Mouse (Mus musculus): Measurements from ENCODE around the gene Mapkbp1. TPM values are rescaled to one million over a fixed set of nuclear protein-coding genes. Genes with fewer than 3 reads are reported as not detected.

The Mapkbp1 gene
- polyA plus RNA-seq, 2 experiments: 0.15 to 1.1 TPM

DNA sequence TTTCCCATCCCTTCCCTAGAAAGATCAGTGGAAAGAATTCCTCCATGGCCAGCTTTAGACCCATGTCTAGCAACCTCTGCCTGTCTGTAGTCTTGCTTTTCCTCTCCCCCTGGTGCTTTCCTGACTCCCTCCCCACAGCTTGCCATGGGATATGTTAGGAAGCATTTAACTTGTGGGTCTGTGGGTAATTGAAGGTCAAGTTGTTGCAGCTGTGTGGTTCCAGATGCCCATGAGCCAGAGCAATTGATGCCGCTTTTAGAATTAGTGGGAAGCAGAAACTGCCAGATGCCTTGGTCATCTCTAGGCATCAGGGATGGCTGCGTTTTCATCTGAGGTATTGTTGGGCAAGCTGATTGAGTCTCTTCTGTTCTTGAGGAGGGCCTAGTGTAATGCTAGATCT is 9.1 kb downstream of the Mapkbp1 start:
- no peak overlapping the region for H3K27ac ChIP-seq
- 66% methylated on average over 2 of the region's 2 CpGs for WGBS (ENCODE audit: insufficient replicate concordance)
- ATAC-seq (ENCODE audit: insufficient read depth) (no peak), DNase-seq (ENCODE audit: low read depth in 3 of 3, low spot score in 3 of 3) (no peak)
- no peaks in the 10 kb centered on the region; a peak in 1 of 4 replicates for H3K4me1 ChIP-seq (replicated peaks; ENCODE audit: control insufficient read depth in 2 of 2, insufficient read depth in 2 of 2, low read length in 1 of 2)
- no peak for TF ChIP-seq EP300 (IDR thresholded peaks at IDR 0.05; ENCODE audit: low read depth)
- no peak for TF ChIP-seq CTCF (IDR thresholded peaks at IDR 0.05; ENCODE audit: low read depth)
- H3K9me3 ChIP-seq (ENCODE audit: control insufficient read depth, low read length): no peaks in the 10 kb centered on the region
- H3K36me3 ChIP-seq (replicated peaks; ENCODE audit: control insufficient read depth, insufficient read depth, low read depth): no peaks in the 10 kb centered on the region
- H3K27me3 ChIP-seq (ENCODE audit: control insufficient read depth, insufficient read depth, low read length): no peaks in the 10 kb centered on the region
- H3K4me2 ChIP-seq (ENCODE audit: low read depth): no peak overlapping the region
- H3K4me3 ChIP-seq (ENCODE audit: insufficient read depth in 1 of 2, low read depth in 2 of 2, low read length in 2 of 2): no peak overlapping the region
- H3K9ac ChIP-seq (replicated peaks): no peak overlapping the region

GRCm38 (mm10) chr2:119985871-119986270 is 13.4 kb downstream of the Mapkbp1 start:
- WGBS (ENCODE audit: insufficient replicate concordance): 63% methylated on average over 8 of the region's 8 CpGs
- TF ChIP-seq CTCF (IDR thresholded peaks at IDR 0.05; ENCODE audit: low read depth) (no peak), EP300 (IDR thresholded peaks at IDR 0.05; ENCODE audit: low read depth) (no peak)

DNA sequence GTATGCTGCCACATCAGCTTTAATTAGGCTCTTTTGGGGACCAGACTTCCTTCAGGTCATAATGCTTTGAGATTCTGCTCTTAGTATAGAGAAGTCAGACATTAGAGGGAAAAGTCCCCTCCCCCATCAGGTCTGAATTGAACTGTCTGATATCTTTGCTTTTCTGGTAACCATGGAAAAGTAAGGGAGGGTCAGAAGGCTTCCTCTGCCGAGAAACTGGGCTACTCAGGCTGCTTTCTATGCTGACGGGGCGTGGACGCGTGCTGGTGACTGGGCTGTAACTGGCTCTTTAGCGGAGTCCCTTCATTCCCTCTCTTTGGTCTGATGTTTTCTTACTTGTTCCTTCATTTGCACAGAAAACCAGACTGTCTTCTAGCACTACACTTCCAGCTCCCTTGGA is 13.9 kb downstream of the Mapkbp1 start:
- TF ChIP-seq CTCF (IDR thresholded peaks at IDR 0.05; ENCODE audit: low read depth) (no peak), EP300 (IDR thresholded peaks at IDR 0.05; ENCODE audit: low read depth) (no peak)
- Histone ChIP-seq H3K9ac (replicated peaks) (no peak overlapping the region), H3K27ac (no peak overlapping the region), H3K4me3 (ENCODE audit: insufficient read depth in 1 of 2, low read depth in 2 of 2, low read length in 2 of 2) (no peak overlapping the region), H3K4me1 (replicated peaks; ENCODE audit: control insufficient read depth in 2 of 2, insufficient read depth in 2 of 2, low read length in 1 of 2) (no peaks in the 10 kb centered on the region; a peak in 1 of 4 replicates), H3K27me3 (ENCODE audit: control insufficient read depth, insufficient read depth, low read length) (no peaks in the 10 kb centered on the region), H3K9me3 (ENCODE audit: control insufficient read depth, low read length) (no peaks in the 10 kb centered on the region), H3K4me2 (ENCODE audit: low read depth) (no peak overlapping the region), H3K36me3 (replicated peaks; ENCODE audit: control insufficient read depth, insufficient read depth, low read depth) (no peaks in the 10 kb centered on the region)
- DNase-seq (ENCODE audit: low read depth in 3 of 3, low spot score in 3 of 3) (no peak), ATAC-seq (ENCODE audit: insufficient read depth) (no peak)
- WGBS (ENCODE audit: insufficient replicate concordance): 70% methylated on average over 6 of the region's 6 CpGs

More at GRCm38 (mm10) chr2:119985871-119986270, 13.4 kb downstream of the Mapkbp1 start:
- DNase-seq (ENCODE audit: low read depth in 3 of 3, low spot score in 3 of 3) (no peak), ATAC-seq (ENCODE audit: insufficient read depth) (no peak)
- Histone ChIP-seq H3K27me3 (ENCODE audit: control insufficient read depth, insufficient read depth, low read length) (no peaks in the 10 kb centered on the region), H3K36me3 (replicated peaks; ENCODE audit: control insufficient read depth, insufficient read depth, low read depth) (no peaks in the 10 kb centered on the region), H3K27ac (no peak overlapping the region), H3K4me2 (ENCODE audit: low read depth) (no peak overlapping the region), H3K9me3 (ENCODE audit: control insufficient read depth, low read length) (no peaks in the 10 kb centered on the region), H3K9ac (replicated peaks) (no peak overlapping the region), H3K4me1 (replicated peaks; ENCODE audit: control insufficient read depth in 2 of 2, insufficient read depth in 2 of 2, low read length in 1 of 2) (no peaks in the 10 kb centered on the region; a peak in 1 of 4 replicates), H3K4me3 (ENCODE audit: insufficient read depth in 1 of 2, low read depth in 2 of 2, low read length in 2 of 2) (no peak overlapping the region)

DNA sequence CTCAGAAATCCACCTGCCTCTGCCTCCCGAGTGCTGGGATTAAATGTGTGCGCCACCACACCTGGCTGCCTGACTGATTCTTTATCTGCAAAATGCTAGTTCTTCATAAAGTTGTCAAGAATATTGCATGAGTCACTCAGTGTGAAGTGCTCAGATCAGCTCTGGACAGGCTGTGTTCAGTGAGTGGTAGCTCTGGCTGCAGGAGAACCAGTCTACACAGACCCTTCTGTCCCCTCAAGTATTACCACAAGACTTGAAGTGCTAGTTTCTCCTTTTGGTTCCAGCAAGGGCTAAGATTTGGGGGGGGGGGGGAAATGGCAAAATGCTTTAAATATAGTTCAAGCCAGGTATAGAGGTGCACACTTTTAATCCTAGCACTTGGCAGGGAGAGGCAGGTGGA is 14.9 kb downstream of the Mapkbp1 start:
- ATAC-seq (ENCODE audit: insufficient read depth) (no peak), DNase-seq (ENCODE audit: low read depth in 3 of 3, low spot score in 3 of 3) (no peak)
- no peaks in the 10 kb centered on the region; a peak in 1 of 4 replicates for H3K4me1 ChIP-seq (replicated peaks; ENCODE audit: control insufficient read depth in 2 of 2, insufficient read depth in 2 of 2, low read length in 1 of 2)
- H3K27ac ChIP-seq: no peak overlapping the region
- H3K4me2 ChIP-seq (ENCODE audit: low read depth): no peak overlapping the region
- TF ChIP-seq EP300 (IDR thresholded peaks at IDR 0.05; ENCODE audit: low read depth) (no peak), CTCF (IDR thresholded peaks at IDR 0.05; ENCODE audit: low read depth) (no peak)
- H3K9ac ChIP-seq (replicated peaks): no peak overlapping the region
- H3K9me3 ChIP-seq (ENCODE audit: control insufficient read depth, low read length): no peaks in the 10 kb centered on the region
- WGBS (ENCODE audit: insufficient replicate concordance): 80% methylated on average over 2 of the region's 2 CpGs
- no peaks in the 10 kb centered on the region for H3K27me3 ChIP-seq (ENCODE audit: control insufficient read depth, insufficient read depth, low read length)
- no peaks in the 10 kb centered on the region for H3K36me3 ChIP-seq (replicated peaks; ENCODE audit: control insufficient read depth, insufficient read depth, low read depth)
- no peak overlapping the region for H3K4me3 ChIP-seq (ENCODE audit: insufficient read depth in 1 of 2, low read depth in 2 of 2, low read length in 2 of 2)

GRCm38 (mm10) chr2:119988952-119989351 is 16.5 kb downstream of the Mapkbp1 start:
- H3K27ac ChIP-seq: no peak overlapping the region
- no peak overlapping the region for H3K4me2 ChIP-seq (ENCODE audit: low read depth)
- TF ChIP-seq EP300 (IDR thresholded peaks at IDR 0.05; ENCODE audit: low read depth) (no peak), CTCF (IDR thresholded peaks at IDR 0.05; ENCODE audit: low read depth) (no peak)
- DNase-seq (ENCODE audit: low read depth in 3 of 3, low spot score in 3 of 3) (no peak), ATAC-seq (ENCODE audit: insufficient read depth) (no peak)
- 54% methylated on average over 4 of the region's 4 CpGs for WGBS (ENCODE audit: insufficient replicate concordance)
- no peak overlapping the region for H3K4me3 ChIP-seq (ENCODE audit: insufficient read depth in 1 of 2, low read depth in 2 of 2, low read length in 2 of 2)
- no peak overlapping the region for H3K9ac ChIP-seq (replicated peaks)
- H3K27me3 ChIP-seq (ENCODE audit: control insufficient read depth, insufficient read depth, low read length): no peaks in the 10 kb centered on the region
- H3K36me3 ChIP-seq (replicated peaks; ENCODE audit: control insufficient read depth, insufficient read depth, low read depth): no peaks in the 10 kb centered on the region
- no peaks in the 10 kb centered on the region for H3K9me3 ChIP-seq (ENCODE audit: control insufficient read depth, low read length)
- no peaks in the 10 kb centered on the region; a peak in 1 of 4 replicates for H3K4me1 ChIP-seq (replicated peaks; ENCODE audit: control insufficient read depth in 2 of 2, insufficient read depth in 2 of 2, low read length in 1 of 2)

Measured in liver, embryonic 14.5 days (tissue).